Mouse (Mus musculus): ENCODE results near the gene Elovl2.

GRCm38 (mm10) chr13:41244306-41244830 lies 24.2 kb upstream of the Elovl2 start:
- TF ChIP-seq CTCF (conservative IDR thresholded peaks at IDR 0.05; ENCODE audit: low read length) (no peak), NANOG (IDR thresholded peaks at IDR 0.05; ENCODE audit: borderline replicate concordance, low read length) (no peak)
